ENCODE assay signal across 22 mouse cellular contexts in the genomic region with DNA sequence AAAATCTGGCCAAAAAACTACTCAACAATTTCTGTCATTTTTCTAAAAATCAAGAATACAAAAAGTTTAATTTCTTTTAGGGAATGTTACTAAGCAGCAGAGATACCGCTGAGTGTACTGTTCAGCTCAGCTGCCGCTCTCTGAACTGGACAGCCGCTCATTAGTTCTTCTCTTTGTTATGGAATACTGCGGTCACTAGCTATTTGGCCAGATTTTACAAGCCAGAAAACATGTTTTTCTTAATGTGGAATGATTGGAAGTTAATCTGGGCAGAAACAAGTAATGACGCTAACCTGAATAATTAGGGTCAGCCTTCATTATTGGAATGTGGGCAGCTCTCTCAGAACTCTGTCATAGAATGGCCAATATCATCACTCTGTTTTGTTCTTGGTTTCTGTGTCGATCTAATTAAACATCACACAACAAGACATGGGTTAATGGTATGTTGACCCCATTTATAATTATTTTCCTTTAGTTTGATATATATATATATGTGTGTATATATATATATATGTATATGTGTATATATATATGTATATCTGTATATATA.
DNase-seq lines count a peak whose midpoint lies in the region; ATAC-seq lines count a peak whose summit lies in the region.
"Had no signal": no experiment of that assay in that cellular context is flagged by ENCODE, and none has a peak within 500 bp of the region (broad histone marks: within the 10 kb centered on the region; RNA-seq: fewer than 3 reads in every experiment).

No protein-coding gene starts in this region.

- H3K4me3 ChIP-seq in forebrain, embryonic 14.5 days (ENCODE audit: low read depth, low read length), result no peak overlapping the region
- H3K4me3 ChIP-seq in forebrain, embryonic 12.5 days (replicated peaks), result no peak overlapping the region
- no peak overlapping the region for H3K4me3 ChIP-seq in forebrain, embryonic 16.5 days (replicated peaks; ENCODE audit: low read length)
- H3K4me3 ChIP-seq: embryonic facial prominence, embryonic 12.5 days; heart, adult 2 months; heart, embryonic 15.5 days; hindbrain, embryonic 10.5 days had no signal

- DNase-seq in forebrain, embryonic 14.5 days (ENCODE audit: low spot score), result peak; percentile 55
- DNase-seq in lung, postnatal 10 days, result peak; percentile 5
- no peak for DNase-seq in lung, postnatal 36 days
- no peak for DNase-seq in adrenal gland, adult 18-20 months (ENCODE audit: low spot score in 2 of 2)
- no peak for DNase-seq in heart, adult 11 months
- DNase-seq: adrenal gland, adult 8-10 months; adrenal gland, postnatal 36 days; cerebellum, adult 11 months; cerebellum, adult 8-10 months; embryo, embryonic 11 days; gastrocnemius, postnatal 10 days; heart, adult 2 months; heart, postnatal 14 days had no signal

- 0 out of 2 replicates have a peak, but pooled peaks cover 7% of the 10 kb centered on the region for H3K4me1 ChIP-seq in forebrain, embryonic 14.5 days (ENCODE audit: control insufficient read depth, insufficient read depth, low read length)
- no peaks in the 10 kb centered on the region for H3K4me1 ChIP-seq in forebrain, embryonic 12.5 days
- H3K4me1 ChIP-seq in forebrain, embryonic 16.5 days (replicated peaks; ENCODE audit: control insufficient read depth, insufficient read depth, low read length), result no peaks in the 10 kb centered on the region; the same call in none of the 2 replicates
- H3K4me1 ChIP-seq: hindbrain, embryonic 10.5 days had no signal

- H3K27ac ChIP-seq in forebrain, embryonic 14.5 days (ENCODE audit: low read depth, low read length), result no peak overlapping the region
- no peak overlapping the region for H3K27ac ChIP-seq in forebrain, embryonic 12.5 days
- H3K27ac ChIP-seq in forebrain, embryonic 16.5 days (ENCODE audit: low read length), result no peak overlapping the region
- H3K27ac ChIP-seq: embryonic facial prominence, embryonic 12.5 days; heart, adult 2 months; heart, embryonic 15.5 days; hindbrain, embryonic 10.5 days; hindbrain, embryonic 14.5 days had no signal

- no peaks in the 10 kb centered on the region for H3K36me3 ChIP-seq in forebrain, embryonic 14.5 days (ENCODE audit: control insufficient read depth, insufficient read depth, low read length)
- H3K36me3 ChIP-seq in forebrain, embryonic 12.5 days (replicated peaks), result no peaks in the 10 kb centered on the region
- no peaks in the 10 kb centered on the region for H3K36me3 ChIP-seq in forebrain, embryonic 16.5 days (ENCODE audit: control insufficient read depth, insufficient read depth)
- H3K36me3 ChIP-seq: embryonic facial prominence, embryonic 12.5 days; heart, embryonic 15.5 days; hindbrain, embryonic 10.5 days had no signal

- H3K9ac ChIP-seq in forebrain, embryonic 14.5 days (ENCODE audit: low read length), result no peak overlapping the region
- no peak overlapping the region for H3K9ac ChIP-seq in forebrain, embryonic 12.5 days
- H3K9ac ChIP-seq in forebrain, embryonic 16.5 days (replicated peaks; ENCODE audit: low read depth, low read length), result no peak overlapping the region
- H3K9ac ChIP-seq: embryonic facial prominence, embryonic 12.5 days; heart, embryonic 15.5 days; hindbrain, embryonic 14.5 days had no signal

- no peak overlapping the region for H3K4me2 ChIP-seq in forebrain, embryonic 14.5 days (ENCODE audit: low read length)
- no peak overlapping the region for H3K4me2 ChIP-seq in forebrain, embryonic 12.5 days
- H3K4me2 ChIP-seq in forebrain, embryonic 16.5 days (ENCODE audit: low read length), result no peak overlapping the region
- H3K4me2 ChIP-seq: embryonic facial prominence, embryonic 12.5 days; heart, embryonic 11.5 days; heart, embryonic 15.5 days; hindbrain, embryonic 14.5 days had no signal

- 39% methylated on average over 6 of the region's 6 CpGs for WGBS in forebrain, embryonic 14.5 days
- WGBS in forebrain, embryonic 12.5 days, result 60% methylated on average over 6 of the region's 6 CpGs
- 27% methylated on average over 6 of the region's 6 CpGs for WGBS in forebrain, embryonic 16.5 days

- H3K9me3 ChIP-seq in forebrain, embryonic 14.5 days (replicated peaks; ENCODE audit: control insufficient read depth, low read length), result no peaks in the 10 kb centered on the region
- H3K9me3 ChIP-seq in forebrain, embryonic 12.5 days, result no peaks in the 10 kb centered on the region
- no peaks in the 10 kb centered on the region for H3K9me3 ChIP-seq in forebrain, embryonic 16.5 days (ENCODE audit: control insufficient read depth, low read length)
- H3K9me3 ChIP-seq: embryonic facial prominence, embryonic 12.5 days; heart, embryonic 15.5 days; hindbrain, embryonic 10.5 days had no signal

- peak; percentile 69; the same call in 1 of the 2 replicates for ATAC-seq in forebrain, embryonic 14.5 days
- no peak for ATAC-seq in forebrain, embryonic 12.5 days (ENCODE audit: low FRiP score)
- ATAC-seq in forebrain, embryonic 16.5 days, result 0 out of 2 replicates have a peak, but pooled peaks have one; percentile 28
- ATAC-seq: intestine, embryonic 16.5 days had no signal

- no peaks in the 10 kb centered on the region for H3K27me3 ChIP-seq in forebrain, embryonic 14.5 days (replicated peaks; ENCODE audit: control insufficient read depth, insufficient read depth, low read length)
- H3K27me3 ChIP-seq in forebrain, embryonic 12.5 days, result no peaks in the 10 kb centered on the region; the same call in 1 of the 2 replicates
- H3K27me3 ChIP-seq in forebrain, embryonic 16.5 days (replicated peaks; ENCODE audit: control insufficient read depth, insufficient read depth, low read length), result no peaks in the 10 kb centered on the region
- H3K27me3 ChIP-seq: CH12.LX; embryonic facial prominence, embryonic 12.5 days; heart, embryonic 15.5 days had no signal

Comparison
In these comparisons a context has a peak if more than half of its experiments do, and no peak if none do; other contexts are left out.
1. DNase-seq: peak in forebrain, embryonic 14.5 days (single experiment) and lung, postnatal 10 days (single experiment); none in lung, postnatal 36 days (single experiment), adrenal gland, adult 18-20 months (0 of 2) and heart, adult 11 months (single experiment).